Mouse (Mus musculus): ENCODE results near the gene Rufy4. TPM values are rescaled to one million over a fixed set of nuclear protein-coding genes. Genes with fewer than 3 reads are reported as not detected.

Rufy4 gene
- total RNA-seq (2021): under 1 TPM; 0.09 to 0.11 TPM
- long read RNA-seq, experiment 1: 0 reads
- long read RNA-seq, experiment 2: 0 reads

GRCm38 (mm10) chr1:74124991-74125552 is at the start of gene Rufy4:
Rufy4 (plus strand) TSS chr1:74125541.
- DNase-seq (ENCODE audit: low spot score): peak; percentile 73

- no peak for DNase-seq (ENCODE audit: low spot score)
Measured at GRCm38 (mm10) chr1:74076230-74076629, 49.1 kb upstream of the Rufy4 start.

GRCm38 (mm10) chr1:74077353-74077752 is 48.0 kb upstream of the Rufy4 start:
- DNase-seq (ENCODE audit: low spot score): peak; percentile 90

GRCm38 (mm10) chr1:74081573-74081989 is 43.8 kb upstream of the Rufy4 start:
- no peak for DNase-seq (ENCODE audit: low spot score)

- DNase-seq (ENCODE audit: low spot score): peak; percentile 69
Measured at GRCm38 (mm10) chr1:74082841-74083463, 42.4 kb upstream of the Rufy4 start.

GRCm38 (mm10) chr1:74084065-74084705 is 41.2 kb upstream of the Rufy4 start:
- DNase-seq (ENCODE audit: low spot score): peak; percentile 71

- no peak for DNase-seq (ENCODE audit: low spot score)
Measured at GRCm38 (mm10) chr1:74084752-74085151, 40.6 kb upstream of the Rufy4 start.

GRCm38 (mm10) chr1:74085566-74085965 is 39.8 kb upstream of the Rufy4 start:
- DNase-seq (ENCODE audit: low spot score): no peak

- DNase-seq (ENCODE audit: low spot score): peak; percentile 52
Measured at GRCm38 (mm10) chr1:74088569-74088968, 36.8 kb upstream of the Rufy4 start.

- no peak for DNase-seq (ENCODE audit: low spot score)
Measured at GRCm38 (mm10) chr1:74090329-74090728, 35.0 kb upstream of the Rufy4 start.

GRCm38 (mm10) chr1:74091138-74091537 is 34.2 kb upstream of the Rufy4 start:
- DNase-seq (ENCODE audit: low spot score): no peak

- DNase-seq (ENCODE audit: low spot score): no peak
Measured at GRCm38 (mm10) chr1:74091611-74092224, 33.6 kb upstream of the Rufy4 start.

GRCm38 (mm10) chr1:74092242-74092641 is 33.1 kb upstream of the Rufy4 start:
- peak; percentile 71 for DNase-seq (ENCODE audit: low spot score)

- DNase-seq (ENCODE audit: low spot score): no peak
Measured at GRCm38 (mm10) chr1:74093447-74093846, 31.9 kb upstream of the Rufy4 start.

GRCm38 (mm10) chr1:74094497-74095270 is 30.7 kb upstream of the Rufy4 start:
- DNase-seq (ENCODE audit: low spot score): no peak

GRCm38 (mm10) chr1:74095296-74095695 is 30.0 kb upstream of the Rufy4 start:
- no peak for DNase-seq (ENCODE audit: low spot score)

GRCm38 (mm10) chr1:74095728-74096127 is 29.6 kb upstream of the Rufy4 start:
- no peak for DNase-seq (ENCODE audit: low spot score)

GRCm38 (mm10) chr1:74098004-74099000 is 27.0 kb upstream of the Rufy4 start:
- no peak for DNase-seq (ENCODE audit: low spot score)

GRCm38 (mm10) chr1:74099001-74099435 is 26.3 kb upstream of the Rufy4 start:
- DNase-seq (ENCODE audit: low spot score): no peak

- no peak for DNase-seq (ENCODE audit: low spot score)
Measured at GRCm38 (mm10) chr1:74103654-74104353, 21.5 kb upstream of the Rufy4 start.
